Mouse (Mus musculus): ENCODE measurements at regions not wholly inside any gene's neighbourhood (a gene's known extent, or its start where the extent isn't known, plus 50 kb on each side); places are given as distances from the start of the nearest gene placed in this dataset.

DNA sequence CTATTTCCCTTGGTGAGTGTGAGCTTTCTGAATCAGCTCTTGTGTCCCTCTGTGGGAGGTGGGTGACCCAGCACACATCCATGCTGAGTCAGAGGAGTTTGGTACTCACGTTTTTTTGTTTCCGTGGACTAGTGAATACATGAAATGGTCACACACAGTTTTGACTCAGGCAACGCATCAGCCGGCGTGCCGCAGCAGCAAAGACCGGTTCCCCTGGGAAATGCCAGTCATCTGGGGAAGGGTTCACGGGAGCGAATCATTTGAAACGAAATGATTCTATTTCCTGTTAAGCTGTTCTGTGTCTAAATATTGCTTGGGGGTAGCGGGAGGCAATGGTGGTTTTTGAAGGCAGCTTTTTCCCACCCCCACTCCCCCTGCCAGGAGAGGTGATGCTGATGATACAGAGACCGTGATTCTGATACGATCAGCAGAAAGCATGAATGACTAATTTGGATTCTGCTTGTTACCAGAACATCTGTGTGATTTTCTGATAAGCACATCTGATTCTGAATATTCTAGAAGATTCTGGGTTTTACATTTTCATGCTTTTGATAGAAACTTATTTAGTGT, 223.5 kb downstream of the Klf5 start:
- no peak for DNase-seq (ENCODE audit: low spot score)

DNA sequence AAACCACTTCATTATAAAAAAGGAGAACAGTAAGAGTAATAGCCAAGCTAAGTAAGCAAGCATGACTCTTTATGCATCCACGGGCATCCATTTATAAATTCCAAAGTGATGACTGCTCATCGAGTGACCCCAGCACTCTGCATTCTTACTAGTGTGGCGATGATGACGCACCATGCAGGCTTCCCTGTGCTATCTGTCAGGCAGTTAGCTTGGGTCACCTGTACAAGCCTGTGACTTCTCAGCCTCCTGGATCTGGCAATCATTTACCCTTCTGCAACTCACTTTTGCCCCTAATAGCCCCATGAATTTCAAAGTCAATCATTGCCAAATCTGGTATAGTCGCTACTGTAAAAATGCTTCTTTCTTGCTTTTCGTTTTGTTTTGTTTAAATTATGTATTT, 237.3 kb downstream of the Klf5 start:
- no peak for DNase-seq (ENCODE audit: low spot score)

DNA sequence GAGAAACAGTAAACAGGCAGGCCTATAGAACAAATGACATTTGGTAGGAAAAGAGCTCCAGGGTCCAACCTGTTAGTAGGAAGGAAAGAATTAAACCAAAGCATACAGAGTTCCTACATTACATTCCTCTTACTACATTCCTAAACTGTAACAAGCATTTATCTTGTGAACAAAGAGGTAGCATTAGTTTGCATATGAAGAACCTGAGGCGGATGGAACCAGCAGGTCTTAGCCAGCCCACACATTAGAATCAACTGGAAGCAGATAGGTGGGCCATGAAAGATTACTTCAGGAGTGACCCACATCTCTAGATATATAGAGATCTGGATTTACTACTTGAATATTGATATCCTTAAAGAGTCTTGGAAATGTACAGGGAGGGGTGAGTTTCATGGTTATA, 238.8 kb downstream of the Klf5 start:
- no peak for DNase-seq (ENCODE audit: low spot score)

GRCm38 (mm10) chr14:99541716-99542115, 243.2 kb downstream of the Klf5 start:
- no peak for DNase-seq (ENCODE audit: low spot score)

- no peak for DNase-seq (ENCODE audit: low spot score)
These were observed 249.4 kb downstream of the Klf5 start for GRCm38 (mm10) chr14:99547931-99548330.

DNA sequence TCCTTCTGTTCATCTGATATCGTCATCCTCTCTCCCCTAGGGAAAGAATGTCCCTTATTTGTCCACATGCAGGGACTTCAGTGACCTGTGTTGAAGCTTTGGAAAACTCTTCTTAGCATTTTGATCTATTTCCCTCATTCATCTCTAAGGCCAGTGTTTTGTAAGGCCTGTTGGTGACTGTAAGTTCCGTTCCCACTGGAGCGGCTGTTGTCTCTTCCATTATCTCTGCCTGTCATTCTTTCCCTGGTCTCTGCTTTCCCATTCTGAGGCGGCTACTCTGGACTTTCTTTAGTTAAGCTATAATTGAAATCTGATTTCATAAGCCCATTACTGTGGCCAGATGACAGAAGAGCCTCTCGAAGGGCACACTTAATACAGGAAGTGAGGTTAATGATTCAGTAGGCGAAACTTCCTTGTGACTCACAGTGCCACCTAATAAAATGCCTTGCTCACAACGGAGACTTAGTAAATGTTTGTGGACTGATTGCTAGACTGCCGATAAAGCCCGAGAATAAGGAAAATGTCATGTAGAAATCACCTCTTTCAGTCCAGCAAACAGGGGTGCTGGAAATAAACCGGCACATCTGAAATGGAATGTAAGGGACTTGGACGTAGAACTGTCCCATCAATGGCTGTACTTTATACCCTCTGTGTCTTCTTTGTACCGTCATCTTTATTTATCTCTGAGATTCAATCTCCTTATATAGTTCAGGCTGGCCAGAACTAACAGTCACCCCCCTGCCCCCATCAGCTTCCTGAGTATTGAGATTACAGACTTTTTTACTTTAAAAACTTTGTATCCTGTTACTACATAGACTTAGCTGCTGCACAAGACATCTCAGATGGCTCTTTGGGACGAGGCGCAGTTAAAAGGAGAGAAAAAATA, 250.1 kb downstream of the Klf5 start:
- no peak for DNase-seq (ENCODE audit: low spot score)

GRCm38 (mm10) chr14:99564024-99564423, 265.5 kb downstream of the Klf5 start:
- no peak for DNase-seq (ENCODE audit: low spot score)

- DNase-seq (ENCODE audit: low spot score): no peak
These were observed 275.7 kb downstream of the Klf5 start for GRCm38 (mm10) chr14:99574146-99574545.

- DNase-seq (ENCODE audit: low spot score): no peak
These were observed 280.2 kb downstream of the Klf5 start for GRCm38 (mm10) chr14:99578665-99579064.

DNA sequence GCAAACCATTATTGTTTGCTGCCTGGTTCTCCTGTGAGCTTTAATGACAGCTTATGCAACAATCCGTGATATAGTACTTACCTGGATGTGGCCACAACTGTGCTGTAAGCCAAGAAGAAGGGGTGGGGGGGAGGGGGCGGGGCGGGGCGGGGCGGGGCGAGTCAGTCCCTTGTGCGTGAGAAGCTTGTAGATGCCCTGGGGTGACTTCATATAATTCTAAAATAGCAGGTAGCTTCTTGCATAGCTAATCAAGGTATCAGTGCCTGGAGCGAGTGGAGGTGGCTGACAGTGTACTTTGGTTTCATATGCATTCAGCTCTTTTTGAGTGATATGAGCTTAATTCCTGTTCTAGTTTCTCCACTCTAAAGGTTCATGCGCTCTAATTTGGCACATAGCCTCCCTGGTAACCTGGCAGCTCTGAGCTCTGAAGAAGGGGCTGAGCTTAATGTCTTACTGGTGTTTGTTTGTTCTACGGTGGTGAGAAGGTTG, 280.8 kb downstream of the Klf5 start:
- DNase-seq (ENCODE audit: low spot score): no peak

DNA sequence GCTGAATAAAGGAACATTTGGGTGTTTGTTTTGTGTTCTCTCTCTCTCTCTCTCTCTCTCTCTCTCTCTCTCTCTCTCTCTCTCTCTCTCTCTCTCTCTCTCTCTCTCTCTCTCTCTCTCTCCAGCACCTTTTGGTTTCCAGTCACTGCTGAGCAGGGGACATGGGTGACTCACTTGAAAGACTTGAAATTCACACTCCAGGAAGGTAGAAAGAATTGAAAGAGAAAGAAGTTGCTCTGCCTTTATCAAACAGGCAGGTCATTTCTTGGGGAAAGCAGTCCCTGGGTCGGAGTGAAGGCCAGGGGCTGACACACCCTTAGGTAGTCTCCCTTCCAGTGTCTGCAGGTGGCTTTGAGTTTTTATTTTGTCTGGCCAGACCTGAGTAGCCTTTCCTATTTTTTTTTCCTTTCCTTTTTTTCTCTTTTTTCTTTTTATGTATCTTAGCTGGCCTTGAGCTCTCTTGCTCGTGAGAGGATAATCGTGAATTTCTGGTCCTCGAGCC, 281.3 kb downstream of the Klf5 start:
- no peak for DNase-seq (ENCODE audit: low spot score)

DNA sequence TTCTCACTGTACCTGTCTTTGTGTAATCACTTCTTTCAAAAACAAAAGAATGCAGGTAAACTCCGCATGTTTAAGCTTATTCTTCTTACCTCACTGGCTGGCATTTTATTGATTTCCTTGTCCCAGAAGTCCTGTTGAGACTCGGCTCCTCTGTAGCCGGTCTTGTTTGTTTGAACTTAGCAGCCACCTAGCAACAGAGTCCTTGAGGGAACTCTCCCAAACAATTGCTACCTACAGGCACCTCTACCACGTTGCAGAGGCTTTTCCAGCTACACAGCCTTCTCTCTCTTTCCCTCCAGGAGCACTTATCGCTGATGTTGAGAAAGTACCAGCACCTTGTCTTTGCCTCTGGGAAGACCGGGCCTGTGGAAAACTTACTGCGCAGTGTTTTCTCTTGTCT, 285.7 kb downstream of the Klf5 start:
- DNase-seq (ENCODE audit: low spot score): no peak

GRCm38 (mm10) chr14:99586029-99586428, 287.5 kb downstream of the Klf5 start:
- no peak for DNase-seq (ENCODE audit: low spot score)

DNA sequence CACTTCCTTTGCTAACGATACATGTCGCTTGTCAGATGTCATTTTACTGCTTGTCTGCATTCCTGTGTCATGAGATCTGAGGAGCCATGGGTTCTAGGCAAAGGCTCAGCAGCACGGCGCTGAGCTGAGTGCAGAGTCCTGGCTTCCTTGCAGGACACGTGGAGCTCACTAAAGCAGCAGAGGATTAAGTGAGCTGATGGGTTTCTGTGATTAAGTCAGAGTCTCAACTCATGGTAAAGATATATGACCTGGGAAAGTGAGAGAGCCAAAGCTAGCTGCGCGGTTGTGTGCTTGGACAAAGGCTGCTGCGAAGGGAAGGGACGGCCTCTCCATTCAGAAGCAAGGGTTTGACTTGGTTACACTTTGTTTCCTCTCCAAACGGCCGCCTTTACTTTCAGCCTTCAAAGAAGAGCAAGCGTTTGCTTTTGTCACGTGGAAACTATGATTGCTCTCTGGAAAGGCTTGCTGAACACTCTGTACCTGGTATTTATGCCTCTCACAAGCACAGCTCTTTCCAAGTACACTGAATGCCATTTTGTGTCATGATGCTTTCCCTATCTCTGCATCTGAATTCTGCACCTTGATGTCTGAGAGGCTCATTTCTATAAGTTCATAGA, 292.5 kb downstream of the Klf5 start:
- DNase-seq (ENCODE audit: low spot score): no peak

- no peak for DNase-seq (ENCODE audit: low spot score)
These were observed 294.4 kb downstream of the Klf5 start for GRCm38 (mm10) chr14:99592922-99593321.

GRCm38 (mm10) chr14:99593864-99594263, 295.4 kb downstream of the Klf5 start:
- DNase-seq (ENCODE audit: low spot score): no peak

GRCm38 (mm10) chr14:99601900-99602299, 303.4 kb downstream of the Klf5 start:
- no peak for DNase-seq (ENCODE audit: low spot score)

DNA sequence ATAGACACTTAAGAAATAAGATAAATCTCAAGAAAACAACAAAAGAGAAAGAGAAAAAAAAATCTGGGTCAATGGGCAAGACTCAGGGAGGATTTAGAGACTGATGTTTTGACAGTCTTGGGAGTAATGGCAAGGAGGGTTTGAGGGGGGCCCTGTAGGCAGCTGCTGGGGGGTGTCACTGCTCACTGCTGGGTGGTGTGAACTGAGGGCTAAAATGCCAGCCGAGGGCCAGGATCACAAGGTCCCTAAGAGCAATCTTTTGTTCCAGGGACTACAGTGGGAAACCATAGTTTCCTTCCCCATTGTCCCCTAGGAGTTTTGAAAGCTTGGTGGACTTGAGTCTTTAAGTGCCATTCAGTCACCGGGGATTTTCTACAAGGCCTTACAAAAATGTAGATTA, 304.8 kb downstream of the Klf5 start:
- no peak for DNase-seq (ENCODE audit: low spot score)

GRCm38 (mm10) chr14:99605351-99606100, 307.0 kb downstream of the Klf5 start:
- DNase-seq (ENCODE audit: low spot score): no peak

DNA sequence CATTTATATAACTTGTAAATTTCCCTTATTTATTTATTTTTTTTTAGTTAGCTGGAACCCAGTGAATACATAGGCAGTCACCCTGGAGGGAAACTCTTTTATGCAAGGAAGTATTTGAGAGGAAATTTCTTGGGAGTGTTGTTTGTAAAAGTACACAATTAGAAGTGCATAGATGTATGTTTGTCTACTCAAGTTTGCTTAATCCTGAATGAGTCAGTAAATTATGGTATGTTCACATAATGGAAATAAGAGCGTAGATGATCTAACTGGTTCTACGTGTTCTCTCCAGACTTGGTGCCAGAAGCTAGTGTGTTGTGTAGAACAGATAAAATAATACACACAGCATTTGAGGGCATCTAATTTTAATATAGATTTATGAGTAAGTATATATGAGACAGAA, 310.5 kb downstream of the Klf5 start:
- no peak for DNase-seq (ENCODE audit: low spot score)

DNA sequence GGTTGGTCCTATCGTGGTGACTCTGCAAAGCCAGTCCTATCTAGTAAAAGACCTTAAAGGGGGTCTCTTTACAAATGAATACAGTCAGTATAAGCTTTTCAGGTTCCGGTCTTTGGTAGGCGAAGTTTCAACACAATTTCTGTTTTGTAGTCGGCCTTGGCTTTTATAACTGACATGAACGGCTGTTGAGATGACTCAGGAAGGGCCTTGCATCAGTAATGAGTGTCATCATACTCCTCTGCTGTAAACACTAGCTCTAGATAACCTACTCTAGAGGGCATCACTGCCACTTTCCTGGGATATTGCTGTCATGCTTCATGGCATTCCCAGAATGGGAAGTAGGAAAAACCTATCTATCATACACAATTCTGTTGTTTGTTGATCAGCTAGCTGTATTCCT, 312.9 kb downstream of the Klf5 start:
- DNase-seq (ENCODE audit: low spot score): no peak

DNA sequence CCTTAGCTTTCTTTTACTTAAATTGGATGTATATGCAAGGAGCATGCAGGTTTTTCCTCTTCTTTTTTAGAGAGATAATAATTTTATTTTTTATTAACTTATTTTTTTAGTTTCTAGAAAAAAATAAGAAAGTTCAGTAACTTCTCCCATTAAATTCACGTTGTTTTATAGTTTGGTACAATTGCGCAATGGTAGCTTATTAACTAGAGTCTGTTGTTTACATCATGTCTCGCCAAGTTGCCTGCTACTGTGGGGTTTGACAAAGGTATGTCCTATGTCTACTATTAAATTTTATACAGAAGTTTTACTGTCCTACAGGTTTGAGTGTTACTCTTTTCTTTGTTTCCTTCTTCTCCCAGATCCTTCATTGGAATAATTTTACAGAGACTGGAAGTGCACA, 313.6 kb downstream of the Klf5 start:
- DNase-seq (ENCODE audit: low spot score): no peak
